Mouse (Mus musculus) embryonic facial prominence, embryonic 12.5 days (tissue): Measurements from ENCODE around the gene Cabp4. TPM values are rescaled to one million over a fixed set of nuclear protein-coding genes. Genes with fewer than 3 reads are reported as not detected.
"Not testable (repeated sequence)": the region's sequence is repeated elsewhere in the genome, so short reads cannot be mapped to it uniquely, and the experiment has no call there.

ENCODE experiments used
- ATAC-seq: fragments of 200-750 bp; cut with Nextera tagmentation; 2 replicates; pipeline ENCODE4 v1.8.0; 2017; ENCODE audit not compliant: insufficient number of reproducible peaks, insufficient read depth, low FRiP score, low TSS enrichment
- H3K27ac ChIP-seq: fragments of 300-500 bp; sonication (generic); 2 replicates; pipeline ENCODE4 v1.5.1; 2016; ENCODE audit warnings: mild to moderate bottlenecking
- H3K27me3 ChIP-seq: fragments of 300-500 bp; sonication (generic); 2 replicates; pipeline ENCODE4 v1.6.1; 2016; ENCODE audit warnings: mild to moderate bottlenecking, moderate library complexity
- H3K36me3 ChIP-seq: fragments of 300-500 bp; sonication (generic); 2 replicates; pipeline ENCODE4 v1.6.1; 2016; ENCODE audit warnings: mild to moderate bottlenecking
- H3K4me1 ChIP-seq: fragments of 300-500 bp; sonication (generic); 2 replicates; pipeline ENCODE4 v1.6.1; 2016
- H3K4me2 ChIP-seq: fragments of 300-500 bp; sonication (generic); replicated peaks from 2 replicates; pipeline ENCODE4 v1.6.1; 2016; ENCODE audit warnings: mild to moderate bottlenecking, moderate library complexity
- H3K4me3 ChIP-seq: fragments of 300-500 bp; sonication (generic); 2 replicates; pipeline ENCODE4 v1.5.1; 2016; ENCODE audit warnings: mild to moderate bottlenecking
- H3K9ac ChIP-seq: fragments of 300-500 bp; sonication (generic); 2 replicates; pipeline ENCODE4 v1.6.1; 2016; ENCODE audit warnings: mild to moderate bottlenecking, moderate library complexity
- H3K9me3 ChIP-seq: fragments of 300-500 bp; sonication (generic); 2 replicates; pipeline ENCODE4 v1.6.1; 2016; ENCODE audit warnings: mild to moderate bottlenecking, moderate library complexity
- WGBS: fragments of 180-500 bp; shearing (Covaris S2); methylation state at CpG from one replicate; pipeline ENCODE4 v1.1.7; 2016; 5-methylcytosine and 5-hydroxymethylcytosine counted together
- polyA plus RNA-seq: library from polyadenylated mRNA; unstranded; fragments of >200 nt; fragmentation: Nextera tagmentation; extraction: Ambion mirVana; gene quantifications from 2 replicates; pipeline ENCODE4 v1.2.1, GENCODE M21; 2016

The Cabp4 gene
- polyA plus RNA-seq, 1 experiment from 2014 or later, result not detected

- 55% methylated on average over 7 of the region's 7 CpGs for WGBS
- Histone ChIP-seq H3K4me1 (peaks cover 9% of the 10 kb centered on the region), H3K9ac (peak overlapping the region; percentile 73), H3K4me2 (peak overlapping the region; percentile 71), H3K27me3 (no peaks in the 10 kb centered on the region), H3K4me3 (peak overlapping the region; percentile 83), H3K9me3 (no peaks in the 10 kb centered on the region), H3K36me3 (peaks cover 36% of the 10 kb centered on the region), H3K27ac (peak overlapping the region; percentile 19; the same call in 1 of the 2 replicates)
- no peak for ATAC-seq
These were observed 16.9 kb downstream of the Cabp4 start for GRCm38 (mm10) chr19:4126759-4127495.

DNA sequence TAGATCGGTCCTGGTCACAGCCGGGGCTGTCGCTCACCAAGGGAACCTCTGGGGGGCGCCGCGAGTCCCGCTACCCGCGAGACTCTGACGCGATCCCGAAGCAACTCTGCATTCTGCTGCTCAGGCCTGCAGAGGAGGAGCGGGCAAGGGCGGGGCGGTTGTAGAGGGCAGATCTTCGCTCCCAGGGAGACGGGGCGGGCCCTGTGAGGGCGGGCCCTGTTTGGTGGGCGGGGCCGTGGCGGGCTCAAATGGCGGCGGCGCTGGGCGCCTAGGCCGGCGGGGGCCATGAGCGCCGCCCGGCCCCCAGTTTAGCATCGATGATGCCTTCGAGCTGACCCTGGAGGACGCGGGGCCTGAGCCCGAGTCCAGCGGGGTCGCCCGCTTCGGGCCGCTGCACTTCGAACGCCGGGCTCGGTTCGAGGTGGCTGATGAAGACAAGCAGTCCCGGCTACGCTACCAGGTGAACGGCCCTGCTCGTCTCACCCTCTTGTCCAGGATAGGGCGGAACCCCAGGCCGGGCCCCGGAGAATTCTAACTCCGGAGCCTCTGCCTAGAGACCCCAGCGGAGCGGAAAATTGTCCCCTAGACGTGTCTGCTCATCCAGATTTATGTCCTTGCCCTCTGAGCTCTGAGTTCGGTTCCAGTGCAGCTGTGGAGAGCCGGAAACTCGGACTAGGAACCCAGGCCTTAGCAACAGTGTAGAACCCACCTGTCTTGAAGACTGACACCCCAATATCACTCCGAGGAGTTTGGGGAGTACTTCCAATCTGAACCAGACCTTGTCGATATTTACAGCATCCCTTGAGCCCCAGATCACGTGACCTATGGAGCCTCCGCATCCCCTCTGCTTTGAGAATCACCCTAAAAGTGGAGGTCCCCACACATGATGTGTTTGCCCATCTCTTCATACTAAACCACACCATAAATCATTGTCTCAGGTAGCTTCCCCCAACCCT lies 17.8 kb downstream of the Cabp4 start, which contains the start of gene Aip:
Gene Aip (minus strand): TSS at position 118 of the 956 bp plus-strand sequence.
- Histone ChIP-seq H3K9ac (peak within 1 kb of the TSS; percentile 73), H3K9me3 (no peaks in the 10 kb centered on the region), H3K27me3 (no peaks in the 10 kb centered on the region), H3K4me2 (peak within 1 kb of the TSS; percentile 71), H3K4me1 (peaks cover 9% of the 10 kb centered on the region), H3K27ac (peak within 1 kb of the TSS; percentile 58; the same call in 1 of the 2 replicates), H3K36me3 (peaks cover 27% of the 10 kb centered on the region), H3K4me3 (peak within 1 kb of the TSS; percentile 83)
- 1% methylated on average over 64 of the region's 64 CpGs for WGBS
- ATAC-seq, result peak; percentile 93

GRCm38 (mm10) chr19:4125268-4125667 lies 18.6 kb downstream of the Cabp4 start:
- H3K4me1 ChIP-seq, result peaks cover 16% of the 10 kb centered on the region
- peak; percentile 41 for ATAC-seq
- peak overlapping the region; percentile 73 for H3K9ac ChIP-seq
- H3K36me3 ChIP-seq, result peaks cover 21% of the 10 kb centered on the region
- not testable (repeated sequence) for H3K9me3 ChIP-seq, H3K27me3 ChIP-seq
- H3K27ac ChIP-seq, result 0 out of 2 replicates have a peak overlapping the region, but pooled peaks have one; percentile 12
- H3K4me3 ChIP-seq, result peak overlapping the region; percentile 83
- WGBS, result 9% methylated on average over 2 of the region's 4 CpGs
- peak overlapping the region; percentile 71 for H3K4me2 ChIP-seq

DNA sequence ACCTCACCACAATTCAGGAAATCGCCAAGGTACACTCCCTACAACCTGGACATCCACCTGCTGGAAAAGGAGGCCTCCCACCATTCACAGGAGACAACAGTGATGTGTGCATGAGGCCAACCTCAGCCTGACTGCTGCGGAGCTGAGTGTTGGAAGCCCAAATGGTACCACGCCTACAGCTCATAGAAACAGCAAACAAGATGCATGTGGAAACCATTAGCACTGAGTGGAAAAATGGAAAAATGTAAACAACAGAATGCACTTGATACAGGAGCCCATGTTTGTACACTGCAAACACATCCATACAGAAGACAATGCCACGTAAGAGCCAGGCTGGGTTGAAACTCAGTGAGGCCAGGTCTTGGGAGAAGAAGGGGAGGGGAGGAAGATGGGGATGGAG lies 19.4 kb downstream of the Cabp4 start:
- no peak overlapping the region for H3K4me3 ChIP-seq
- H3K4me2 ChIP-seq, result no peak overlapping the region
- H3K4me1 ChIP-seq, result peaks cover 18% of the 10 kb centered on the region
- H3K9ac ChIP-seq, result no peak overlapping the region
- no peaks in the 10 kb centered on the region for H3K27me3 ChIP-seq
- WGBS, result 68% methylated on average over 4 of the region's 4 CpGs
- no peaks in the 10 kb centered on the region for H3K9me3 ChIP-seq
- H3K36me3 ChIP-seq, result peaks cover 13% of the 10 kb centered on the region
- no peak for ATAC-seq
- H3K27ac ChIP-seq, result 0 out of 2 replicates have a peak overlapping the region, but pooled peaks have one; percentile 38

DNA sequence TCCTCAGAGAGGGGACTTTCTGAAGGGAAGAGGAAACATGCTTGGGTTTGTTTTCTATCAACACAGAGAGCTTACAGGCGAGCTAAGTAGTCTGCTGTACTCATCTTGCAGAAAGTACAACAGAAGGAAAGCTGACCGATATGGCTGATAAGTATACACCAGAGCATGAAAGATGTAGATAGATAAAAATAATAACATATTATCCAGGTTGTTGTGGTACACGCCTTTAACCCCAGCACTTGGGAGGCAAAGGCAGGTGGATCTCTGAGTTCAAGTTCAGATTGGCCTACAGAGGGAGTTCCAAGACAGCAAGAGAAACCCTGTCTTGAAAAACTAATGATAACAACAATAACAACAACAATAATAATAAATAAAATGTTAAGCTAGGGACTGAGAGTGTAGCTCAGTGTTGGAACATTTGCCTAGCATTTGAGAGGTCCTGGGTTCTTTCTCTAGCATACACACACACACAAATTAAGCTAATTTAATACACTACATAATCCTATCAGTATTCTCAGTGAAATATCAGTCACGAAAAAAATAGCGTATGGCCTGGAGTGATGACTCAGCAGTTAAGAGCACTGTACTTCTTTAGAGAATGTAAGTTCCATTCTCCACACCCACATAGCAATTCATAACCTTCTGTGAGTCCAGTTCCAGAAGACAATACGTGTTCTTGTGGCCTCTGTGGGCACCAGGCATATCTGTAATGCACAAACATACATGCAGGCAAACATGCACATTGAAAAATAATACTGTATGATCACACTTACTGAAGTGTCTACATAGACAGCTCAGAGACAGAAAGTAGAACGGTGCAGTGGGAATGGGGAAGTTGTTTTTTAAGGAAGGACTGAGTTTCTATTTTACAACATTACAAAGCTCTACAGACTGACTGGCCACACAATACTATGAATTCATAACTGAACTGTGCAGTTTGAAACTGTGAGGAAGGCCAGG lies 21.1 kb downstream of the Cabp4 start:
- no peaks in the 10 kb centered on the region for H3K9me3 ChIP-seq
- H3K36me3 ChIP-seq, result peaks cover 7% of the 10 kb centered on the region
- H3K27me3 ChIP-seq, result no peaks in the 10 kb centered on the region
- ATAC-seq, result no peak
- no peak overlapping the region for H3K4me3 ChIP-seq
- peaks cover 18% of the 10 kb centered on the region for H3K4me1 ChIP-seq
- WGBS, result 86% methylated on average over 7 of the region's 7 CpGs
- H3K4me2 ChIP-seq, result no peak overlapping the region
- no peak overlapping the region for H3K27ac ChIP-seq
- H3K9ac ChIP-seq, result no peak overlapping the region

- Histone ChIP-seq H3K4me2 (peak overlapping the region; percentile 54; the same call in 1 of the 2 replicates), H3K4me1 (peaks cover 15% of the 10 kb centered on the region), H3K36me3 (peaks cover 15% of the 10 kb centered on the region)
- not testable (repeated sequence) for H3K9me3 ChIP-seq, ATAC-seq, H3K9ac ChIP-seq, H3K27me3 ChIP-seq, H3K4me3 ChIP-seq, H3K27ac ChIP-seq
- WGBS, result 62% methylated on average over 6 of the region's 6 CpGs
These were observed 21.9 kb downstream of the Cabp4 start for GRCm38 (mm10) chr19:4121896-4122295.

- H3K27ac ChIP-seq, result peak overlapping the region; percentile 84
- no peaks in the 10 kb centered on the region for H3K27me3 ChIP-seq
- no peaks in the 10 kb centered on the region for H3K9me3 ChIP-seq
- H3K4me2 ChIP-seq, result peak overlapping the region; percentile 54
- H3K4me1 ChIP-seq, result 0 out of 2 replicates have a peak, but pooled peaks cover 9% of the 10 kb centered on the region
- H3K36me3 ChIP-seq, result peaks cover 22% of the 10 kb centered on the region
- peak; percentile 44 for ATAC-seq
- WGBS, result 3% methylated on average over 38 of the region's 38 CpGs
- peak overlapping the region; percentile 51 for H3K4me3 ChIP-seq
- peak overlapping the region; percentile 60 for H3K9ac ChIP-seq
These were observed 22.6 kb downstream of the Cabp4 start for GRCm38 (mm10) chr19:4121097-4121805.

- no peak for ATAC-seq
- H3K9ac ChIP-seq, result no peak overlapping the region
- 95% methylated on average over 2 of the region's 2 CpGs for WGBS
- no peaks in the 10 kb centered on the region for H3K27me3 ChIP-seq
- no peak overlapping the region for H3K27ac ChIP-seq
- peaks cover 28% of the 10 kb centered on the region for H3K36me3 ChIP-seq
- H3K4me1 ChIP-seq, result 0 out of 2 replicates have a peak, but pooled peaks cover 9% of the 10 kb centered on the region
- no peaks in the 10 kb centered on the region for H3K9me3 ChIP-seq
- H3K4me2 ChIP-seq, result peak overlapping the region; percentile 54
- peak overlapping the region; percentile 51 for H3K4me3 ChIP-seq
These were observed 23.3 kb downstream of the Cabp4 start for GRCm38 (mm10) chr19:4120496-4120895.

DNA sequence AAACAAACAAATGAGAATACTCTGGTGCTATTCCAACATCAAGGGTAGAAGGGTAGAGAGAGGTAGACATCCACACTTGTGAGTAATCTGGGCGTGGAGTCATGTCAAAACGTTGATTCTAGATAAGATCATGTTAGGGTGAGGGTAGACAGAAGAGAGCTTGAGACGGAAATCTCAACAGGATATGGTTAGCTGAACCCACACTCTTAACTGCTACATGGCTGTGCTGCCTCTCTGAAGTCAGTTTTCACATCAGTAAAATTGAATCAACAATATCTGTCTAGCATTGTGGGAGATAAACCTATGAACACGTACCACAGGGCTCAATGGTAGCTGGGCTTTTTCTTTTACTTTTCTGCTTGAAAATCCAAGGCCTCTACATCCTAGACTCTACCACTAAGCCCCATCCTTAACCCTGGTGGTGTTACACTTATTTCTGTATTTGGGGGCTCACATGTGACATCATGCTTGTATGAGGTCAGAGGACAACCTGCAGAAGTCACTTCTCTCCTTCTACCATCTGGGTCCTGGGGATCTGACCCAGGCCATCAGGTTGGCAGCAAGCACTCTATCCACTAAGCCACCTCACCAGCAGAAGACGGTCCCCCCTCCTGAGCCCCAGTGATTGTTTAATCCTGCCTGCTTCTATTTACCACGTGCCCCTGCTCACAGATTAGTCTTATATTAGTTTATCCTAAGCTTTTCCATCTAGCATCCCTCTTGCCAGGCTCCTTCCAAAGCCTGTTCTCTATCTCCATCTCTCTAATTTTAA lies 23.9 kb downstream of the Cabp4 start:
- no peak overlapping the region for H3K9ac ChIP-seq
- H3K4me1 ChIP-seq, result 0 out of 2 replicates have a peak, but pooled peaks cover 9% of the 10 kb centered on the region
- no peaks in the 10 kb centered on the region for H3K9me3 ChIP-seq
- H3K4me3 ChIP-seq, result peak overlapping the region; percentile 51; the same call in 1 of the 2 replicates
- H3K27me3 ChIP-seq, result no peaks in the 10 kb centered on the region
- peaks cover 34% of the 10 kb centered on the region for H3K36me3 ChIP-seq
- peak overlapping the region; percentile 54 for H3K4me2 ChIP-seq
- H3K27ac ChIP-seq, result no peak overlapping the region
- no peak for ATAC-seq
- 88% methylated on average over 6 of the region's 6 CpGs for WGBS

GRCm38 (mm10) chr19:4118350-4118749 lies 25.5 kb downstream of the Cabp4 start:
- Histone ChIP-seq H3K4me3 (no peak overlapping the region), H3K4me2 (no peak overlapping the region), H3K36me3 (peaks cover 50% of the 10 kb centered on the region), H3K9ac (no peak overlapping the region), H3K9me3 (no peaks in the 10 kb centered on the region), H3K27me3 (no peaks in the 10 kb centered on the region), H3K27ac (no peak overlapping the region), H3K4me1 (peaks cover 14% of the 10 kb centered on the region; the same call in 1 of the 2 replicates)
- no peak for ATAC-seq
- WGBS, result 86% methylated on average over 2 of the region's 2 CpGs
